Mouse (Mus musculus) hindlimb bud, embryonic 11.5 days (tissue): ENCODE results near the gene Ino80b.
"Not testable (repeated sequence)": the region's sequence is repeated elsewhere in the genome, so short reads cannot be mapped to it uniquely, and the experiment has no call there.

Experiments used
- DNase-seq: peaks from one replicate; pipeline ENCODE4 v3.0.0-alpha.2; 2012; ENCODE audit warnings: low read depth, low spot score; ENCODE audit errors: extremely low spot score

Gene Ino80b

DNA sequence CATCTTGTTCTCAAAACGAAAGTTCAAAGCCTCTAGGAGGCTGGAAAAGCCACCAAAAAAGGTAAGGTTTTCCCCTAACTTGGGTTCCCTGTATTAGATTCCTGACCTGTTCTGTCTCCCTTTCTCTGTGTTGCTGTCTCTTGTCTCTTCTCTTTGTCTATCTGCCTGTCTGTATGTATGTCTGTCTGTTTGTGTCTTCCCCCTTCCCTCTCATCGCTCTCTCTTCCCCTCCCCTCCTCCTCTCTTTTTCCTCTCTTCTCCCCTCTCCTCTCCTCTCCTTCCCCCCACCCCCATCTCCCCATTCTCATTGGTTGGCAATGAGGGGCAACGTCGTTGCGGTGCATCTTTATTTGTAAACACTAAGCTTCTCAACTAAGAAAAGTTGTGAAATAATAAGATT, at the start of gene Ino80b:
Gene Ino80b (minus strand): TSS at position 101 of the 400 bp plus-strand sequence.
- no peak for DNase-seq

- DNase-seq: no peak
Observed at GRCm38 (mm10) chr6:83172240-83172920, 47.1 kb upstream of the Ino80b start.

DNA sequence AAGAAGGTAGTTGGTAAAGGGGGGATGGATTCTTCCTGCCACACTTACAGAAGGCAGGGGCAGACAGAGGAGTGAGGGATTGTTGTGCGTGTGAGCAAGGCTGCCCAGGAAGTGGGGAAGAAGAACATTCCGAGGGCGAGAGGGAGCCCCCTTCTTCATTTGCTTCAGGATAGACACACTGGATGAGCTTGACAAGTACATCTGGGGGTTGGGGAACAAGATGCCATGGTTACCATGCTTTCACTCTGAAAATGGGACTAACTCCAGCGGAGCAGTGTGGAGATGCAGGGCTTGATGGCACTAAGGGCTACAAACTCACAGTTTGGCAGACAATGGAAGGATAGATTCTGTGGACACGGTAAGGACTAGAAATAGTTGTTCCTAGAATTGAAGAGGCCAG, 45.8 kb upstream of the Ino80b start:
- no peak for DNase-seq

GRCm38 (mm10) chr6:83169872-83170271, 44.6 kb upstream of the Ino80b start:
- DNase-seq: no peak

GRCm38 (mm10) chr6:83166243-83166630, 41.0 kb upstream of the Ino80b start:
- no peak for DNase-seq

DNA sequence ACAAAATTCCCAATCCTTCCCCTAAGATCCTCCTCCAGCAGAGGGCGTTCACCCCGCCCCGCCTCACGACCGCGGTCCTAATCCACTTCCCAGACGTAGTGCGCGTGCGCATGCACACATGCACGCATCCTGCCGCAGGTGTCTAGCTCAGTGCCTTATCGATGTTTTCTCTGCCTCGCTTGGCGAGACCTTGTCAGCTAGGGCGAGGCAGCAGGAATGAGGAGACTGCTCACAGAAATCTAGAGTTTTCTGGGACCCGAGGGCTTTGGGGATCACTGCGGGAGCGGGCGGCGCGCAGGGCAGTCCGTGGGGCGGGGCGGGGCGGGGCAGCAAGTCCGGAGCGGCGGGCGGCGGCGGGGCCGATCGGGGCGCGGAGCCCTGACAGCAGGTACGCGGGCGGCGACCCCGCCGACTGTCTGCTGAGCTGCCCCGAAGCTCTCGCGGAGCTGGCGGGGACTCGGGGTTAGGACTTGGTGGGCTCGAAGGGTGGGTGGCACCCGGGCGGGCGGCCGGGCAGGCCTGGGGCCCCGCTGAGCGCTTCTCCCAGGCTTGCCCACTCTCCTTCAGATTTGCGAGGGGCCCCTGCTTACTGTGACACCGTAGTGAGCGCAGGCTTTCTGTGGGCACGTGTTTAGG, 40.5 kb upstream of the Ino80b start, which contains the start of gene Dctn1:
Gene Dctn1 (plus strand): TSS at position 314 of the 636 bp plus-strand sequence.
- peak; percentile 82 for DNase-seq

- DNase-seq: no peak
Observed at GRCm38 (mm10) chr6:83165026-83165606, 39.9 kb upstream of the Ino80b start.

- DNase-seq: peak; percentile 39
Observed at GRCm38 (mm10) chr6:83162701-83163100, 37.5 kb upstream of the Ino80b start.

- no peak for DNase-seq
Observed at GRCm38 (mm10) chr6:83161921-83162641, 36.9 kb upstream of the Ino80b start.

DNA sequence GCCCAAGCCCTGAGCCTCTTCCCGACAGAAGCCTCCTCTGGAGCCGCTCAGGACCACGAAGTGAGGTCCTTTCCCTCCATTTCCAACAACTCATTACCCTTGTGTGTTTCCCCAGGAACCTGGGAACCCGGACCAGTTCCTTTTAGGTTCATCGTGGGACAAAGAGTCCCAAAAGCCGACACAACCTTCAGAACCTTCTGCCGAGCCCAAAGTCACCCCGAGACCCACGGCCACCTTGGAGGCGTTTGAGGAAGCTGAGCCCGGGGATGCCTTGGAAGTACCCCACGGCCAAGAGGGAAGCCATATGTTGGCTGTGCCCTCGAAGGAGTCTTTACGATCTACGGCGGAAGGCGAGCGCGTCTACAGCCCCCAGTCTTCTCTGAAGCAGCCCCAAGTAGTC, 36.2 kb upstream of the Ino80b start:
- DNase-seq: no peak

DNA sequence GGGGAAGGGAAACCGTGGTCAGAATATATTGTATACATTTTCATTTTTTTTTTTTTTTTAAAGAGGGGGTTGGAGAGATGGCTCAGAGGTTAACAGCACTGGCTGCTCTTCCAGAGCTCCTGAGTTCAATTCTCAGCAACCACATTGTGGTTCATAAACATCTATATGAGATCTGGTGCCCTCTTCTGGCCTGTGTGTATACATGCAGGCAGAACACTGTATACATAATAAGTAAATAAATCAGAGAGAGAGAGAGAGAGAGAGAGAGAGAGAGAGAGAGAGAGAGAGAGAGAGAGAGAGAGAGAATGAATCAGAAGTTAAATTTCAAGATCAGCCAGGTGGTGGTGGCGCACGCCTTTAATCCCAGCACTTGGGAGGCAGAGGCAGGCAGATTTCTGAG, 34.2 kb upstream of the Ino80b start:
- not testable (repeated sequence) for DNase-seq

DNA sequence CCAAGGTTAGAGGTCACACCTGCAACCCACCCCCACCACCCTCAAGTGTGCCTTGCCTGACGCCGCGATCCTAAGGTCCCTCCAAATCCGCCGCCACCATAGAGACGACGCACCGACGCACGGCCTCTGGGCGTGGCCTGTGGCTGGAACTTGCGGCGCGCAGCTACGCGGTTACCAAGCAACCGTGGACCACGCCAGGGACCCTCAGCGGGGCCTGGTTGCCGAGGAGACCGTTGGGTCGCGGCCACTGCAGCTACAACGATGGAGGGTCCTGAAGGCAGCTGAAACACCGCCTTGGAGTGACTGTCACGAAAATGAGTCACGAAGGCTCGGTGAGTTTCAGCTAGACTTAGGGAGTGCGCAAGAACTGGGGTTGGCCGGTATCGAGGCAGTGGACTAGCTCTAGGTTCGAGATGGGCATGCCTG, 31.0 kb upstream of the Ino80b start, which contains the start of the genes Wdr54 and 1700003E16Rik:
Gene Wdr54 (minus strand): TSS at position 139 of the 426 bp plus-strand sequence.
Gene 1700003E16Rik (plus strand): TSS at position 146 of the 426 bp plus-strand sequence.
- peak; percentile 67 for DNase-seq

GRCm38 (mm10) chr6:83155552-83156238, 30.5 kb upstream of the Ino80b start:
- no peak for DNase-seq

DNA sequence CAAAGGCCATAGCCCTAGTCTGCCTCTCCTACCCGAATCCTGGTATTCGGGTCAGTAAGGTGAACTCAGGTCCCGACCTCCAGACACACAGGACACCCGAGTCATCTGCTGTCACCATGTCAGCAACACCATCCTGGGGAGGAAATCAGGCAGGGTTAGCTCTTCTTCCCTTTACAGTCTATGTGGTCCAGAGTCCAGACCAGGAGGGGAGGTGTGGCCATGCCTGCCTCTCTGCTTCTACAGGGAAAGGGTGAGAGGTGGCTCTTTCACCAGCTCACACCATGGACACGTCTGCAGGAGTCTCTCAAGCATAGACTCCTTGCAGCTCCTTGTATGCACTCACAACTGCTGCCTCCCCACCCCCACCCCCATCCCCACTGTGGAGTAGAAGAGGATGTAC, 28.3 kb upstream of the Ino80b start:
- no peak for DNase-seq

DNA sequence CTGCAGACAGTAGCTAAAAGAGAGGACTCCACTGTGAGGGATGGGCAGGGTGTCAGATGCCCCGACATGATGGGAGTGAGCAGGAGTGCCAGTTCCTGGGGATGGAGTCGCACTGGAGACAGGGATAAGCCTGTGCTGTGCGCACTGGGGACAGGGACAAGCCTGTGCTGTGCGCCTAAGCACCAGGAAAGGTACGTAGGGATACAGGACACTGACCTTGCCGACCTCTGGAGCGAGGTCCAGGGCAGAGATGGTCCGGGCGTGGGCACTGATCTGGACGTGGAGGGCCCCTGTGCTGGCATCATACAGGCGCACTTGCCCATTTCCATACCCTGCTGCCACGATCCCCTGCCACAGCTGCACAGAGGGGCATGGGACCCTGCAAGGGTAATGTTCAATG, 27.8 kb upstream of the Ino80b start:
- no peak for DNase-seq

GRCm38 (mm10) chr6:83151721-83152120, 26.5 kb upstream of the Ino80b start:
- DNase-seq: no peak

GRCm38 (mm10) chr6:83147280-83147679, 22.0 kb upstream of the Ino80b start:
- DNase-seq: no peak

DNA sequence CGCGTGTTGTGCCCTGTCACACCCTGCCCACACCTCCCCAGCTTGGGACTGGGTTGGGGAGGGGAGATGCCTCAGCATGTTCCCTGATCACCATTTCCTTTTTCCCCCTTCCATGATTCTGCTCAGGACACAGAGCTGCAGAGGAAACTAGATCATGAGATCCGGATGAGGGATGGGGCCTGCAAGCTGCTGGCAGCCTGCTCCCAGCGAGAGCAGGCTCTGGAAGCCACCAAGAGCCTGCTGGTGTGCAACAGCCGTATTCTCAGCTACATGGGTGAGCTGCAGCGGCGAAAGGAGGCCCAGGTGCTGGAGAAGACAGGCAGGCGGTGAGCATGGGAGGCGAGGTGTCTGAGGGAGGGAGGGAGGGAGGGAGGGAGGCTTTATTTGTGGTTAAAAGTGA, 20.6 kb upstream of the Ino80b start:
- no peak for DNase-seq

- no peak for DNase-seq
Observed at GRCm38 (mm10) chr6:83145209-83145608, 20.0 kb upstream of the Ino80b start.

- DNase-seq: no peak
Observed at GRCm38 (mm10) chr6:83142886-83143285, 17.7 kb upstream of the Ino80b start.

DNA sequence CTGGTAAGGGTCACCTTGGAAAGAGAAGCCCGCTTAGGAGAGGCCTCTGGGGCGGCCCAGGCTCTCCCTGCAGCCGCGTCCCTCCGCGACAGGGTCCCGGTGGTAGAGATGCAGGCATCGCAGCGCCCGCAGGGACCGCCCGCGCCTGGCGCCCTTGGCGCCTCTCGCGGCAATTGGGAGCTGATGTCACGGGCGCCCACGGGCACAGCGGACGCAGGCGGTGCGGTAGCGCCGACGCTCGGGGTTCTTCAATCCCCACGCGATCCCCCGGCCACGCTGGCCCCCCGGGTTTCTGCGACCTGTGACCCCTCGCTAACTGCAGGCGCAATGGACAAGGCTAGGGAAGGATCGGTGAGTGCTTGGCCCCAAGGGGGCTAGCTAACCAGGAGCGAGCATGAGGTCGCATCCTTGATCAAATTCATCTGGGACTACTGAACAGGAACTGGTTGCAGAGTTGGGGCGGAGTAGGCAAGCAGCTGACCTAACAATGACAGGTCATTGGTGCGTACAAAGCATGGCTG, 17.0 kb upstream of the Ino80b start:
- DNase-seq: no peak
